Mouse (Mus musculus) cerebellum, postnatal 25 days (tissue): ENCODE results near the gene Dmkn.
"Not testable (repeated sequence)": the region's sequence is repeated elsewhere in the genome, so short reads cannot be mapped to it uniquely, and the experiment has no call there.

Experiments
- DNase-seq, 2 experiments: peaks; one replicate each; pipeline ENCODE4 v3.0.0; 2021; ENCODE audit warnings: mixed read lengths in 2 of 2

Gene Dmkn

DNA sequence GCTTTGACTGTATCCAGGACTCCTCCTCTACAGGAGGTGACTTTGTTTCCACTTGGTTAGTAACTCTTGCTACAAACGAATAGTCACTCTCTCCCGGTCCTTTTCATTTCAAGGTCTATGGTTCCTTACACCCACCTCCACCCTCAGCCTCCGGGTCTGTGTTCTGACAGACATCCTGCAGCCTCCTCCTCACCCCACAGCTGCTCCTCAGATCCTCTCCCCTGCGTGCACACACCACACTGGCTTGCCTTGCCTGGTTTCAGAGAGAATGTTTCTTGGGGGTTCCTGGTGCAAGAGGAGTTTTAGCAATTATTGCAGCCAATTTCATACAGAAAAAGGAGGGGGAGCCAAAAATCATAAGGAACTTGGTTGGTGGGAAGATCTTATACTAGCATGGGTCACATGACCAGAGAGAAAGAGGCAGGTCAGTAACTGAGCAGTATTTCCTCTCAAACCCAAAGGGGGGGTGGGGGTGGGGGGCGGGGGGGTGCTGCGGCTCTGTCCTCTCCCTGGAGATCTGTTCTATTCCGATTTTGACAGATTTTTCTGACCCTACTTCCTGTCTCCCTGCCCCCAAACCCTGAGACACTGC lies 57.4 kb downstream of the Dmkn start:
- DNase-seq, result no peak

DNA sequence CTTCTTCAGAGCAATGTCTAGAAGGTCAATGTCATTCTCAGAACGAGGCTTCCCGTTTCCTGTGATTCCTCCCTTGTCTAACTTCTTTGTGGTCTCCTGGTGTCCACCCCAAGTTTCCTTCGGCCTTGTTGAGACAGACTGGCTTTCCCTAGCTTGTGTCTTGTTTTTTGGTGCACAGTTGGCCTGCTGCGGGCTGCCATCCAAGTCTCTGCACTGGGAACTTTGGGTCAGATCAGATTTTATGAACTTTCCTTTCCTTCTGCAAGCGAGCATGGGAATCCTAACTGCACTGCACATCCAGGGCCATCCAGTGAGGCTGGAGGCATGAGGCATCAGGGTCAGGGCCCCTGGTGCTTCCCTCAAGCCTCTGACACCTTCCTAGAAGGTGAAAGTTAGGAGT lies 58.0 kb downstream of the Dmkn start:
- no peak for DNase-seq

DNA sequence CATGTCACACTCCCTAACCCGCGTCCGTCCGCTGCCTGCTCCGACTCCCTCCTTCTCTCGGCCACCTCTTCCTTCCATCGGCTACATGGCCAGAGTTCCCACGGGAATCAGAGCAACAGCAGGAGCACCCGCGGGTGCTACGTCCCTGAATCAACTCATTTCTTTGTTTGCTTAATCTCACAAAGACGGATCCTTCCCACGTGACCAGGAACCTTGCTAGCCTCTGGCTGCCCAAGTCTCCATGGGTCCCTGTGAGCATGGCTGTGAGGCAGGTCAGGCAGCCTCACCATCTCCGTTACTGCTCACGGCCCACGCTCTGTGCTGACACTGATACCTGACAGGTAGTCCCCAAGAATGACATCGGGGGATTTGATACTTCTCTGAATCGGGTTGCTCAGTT lies 60.1 kb downstream of the Dmkn start, which contains the start of gene Ffar2:
Gene Ffar2 (minus strand): TSS at position 101 of the 400 bp plus-strand sequence.
- no peak for DNase-seq

DNA sequence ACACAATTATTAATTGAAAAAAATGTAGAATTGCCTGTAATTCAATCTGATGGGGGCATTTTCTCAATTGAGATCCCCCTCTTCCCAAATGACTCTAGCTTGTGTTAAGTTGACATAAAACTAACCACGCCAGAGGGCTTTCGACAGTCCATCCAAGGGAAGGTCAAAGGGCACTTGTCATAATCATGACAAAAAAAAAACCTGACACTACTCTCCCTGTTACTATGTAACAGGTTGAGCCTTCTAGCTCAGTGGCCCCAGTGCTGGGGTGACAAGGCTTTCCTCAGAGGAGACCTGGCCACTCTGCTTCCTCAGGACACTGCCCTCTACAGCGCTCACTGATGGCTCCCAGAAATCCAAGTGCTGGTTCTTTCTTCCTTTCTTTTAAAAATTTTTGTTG lies 60.8 kb downstream of the Dmkn start:
- no peak for DNase-seq

DNA sequence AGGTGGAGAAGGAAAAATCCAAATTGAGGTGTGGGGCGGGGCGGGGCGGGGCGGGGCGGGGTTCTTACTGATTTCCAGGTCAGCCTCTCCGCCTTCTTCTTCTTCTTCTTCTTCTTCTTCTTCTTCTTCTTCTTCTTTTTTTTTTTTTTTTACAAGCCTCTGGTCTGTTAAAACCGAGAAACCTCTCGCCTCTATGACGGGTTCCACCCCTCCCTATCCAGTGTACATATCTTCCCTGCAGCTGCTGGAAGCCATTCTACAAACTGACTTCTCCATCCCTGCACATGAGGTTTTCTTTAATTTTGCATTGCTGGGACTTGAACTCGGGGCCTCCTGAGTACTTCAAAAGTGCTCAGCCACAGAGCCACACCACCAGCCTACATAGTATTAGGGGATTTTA lies 63.1 kb downstream of the Dmkn start:
- DNase-seq, result no peak

DNA sequence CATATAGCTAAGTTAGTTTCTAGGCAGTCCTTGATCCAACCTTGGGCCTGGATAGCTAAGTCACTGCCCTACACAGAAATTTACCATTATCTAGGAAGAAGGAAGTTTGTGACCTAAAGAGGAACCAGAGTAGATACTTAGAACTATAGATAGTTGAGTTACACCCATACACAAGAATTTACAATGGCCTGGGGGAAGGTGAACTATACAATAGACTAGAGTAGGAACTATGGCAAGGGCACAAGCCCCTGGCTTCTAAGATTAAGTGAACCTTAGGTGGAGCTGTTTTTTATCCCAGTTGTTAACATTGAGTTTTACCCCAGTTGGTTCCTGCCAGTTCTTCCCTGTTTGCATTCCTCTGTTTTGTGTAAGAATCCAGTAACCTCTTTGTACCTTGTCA lies 65.3 kb downstream of the Dmkn start:
- DNase-seq, result not testable (repeated sequence)

DNA sequence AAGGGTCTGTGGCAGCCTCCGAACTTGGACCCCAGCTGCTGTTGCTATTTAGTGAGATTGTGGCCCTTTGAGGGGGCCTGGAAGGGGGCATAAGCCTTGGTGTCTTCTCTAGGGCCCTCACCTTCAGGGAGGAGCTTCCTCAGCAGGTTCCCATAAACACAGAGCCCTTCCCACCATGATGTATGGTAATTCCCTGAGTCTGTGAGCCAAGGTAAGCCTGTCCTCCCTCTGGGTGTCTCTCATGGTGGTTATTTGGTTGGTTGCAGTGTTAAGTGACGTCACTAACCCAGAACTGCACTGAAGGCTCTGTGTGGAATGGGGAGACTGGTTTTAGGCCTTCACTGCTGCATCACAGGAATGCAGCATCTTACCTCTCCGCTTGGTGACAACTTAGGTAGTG lies 65.9 kb downstream of the Dmkn start:
- no peak for DNase-seq
